Mouse (Mus musculus) left cerebral cortex, adult 11 months (tissue): Measurements from ENCODE around the gene Ap4m1.
A peak's percentile ranks its signal among the peaks of the same experiment; 100 is the strongest.

Experiments used
- DNase-seq: peaks from one replicate; pipeline ENCODE4 v3.0.0; 2022; ENCODE audit warnings: low spot score

The Ap4m1 gene

DNA sequence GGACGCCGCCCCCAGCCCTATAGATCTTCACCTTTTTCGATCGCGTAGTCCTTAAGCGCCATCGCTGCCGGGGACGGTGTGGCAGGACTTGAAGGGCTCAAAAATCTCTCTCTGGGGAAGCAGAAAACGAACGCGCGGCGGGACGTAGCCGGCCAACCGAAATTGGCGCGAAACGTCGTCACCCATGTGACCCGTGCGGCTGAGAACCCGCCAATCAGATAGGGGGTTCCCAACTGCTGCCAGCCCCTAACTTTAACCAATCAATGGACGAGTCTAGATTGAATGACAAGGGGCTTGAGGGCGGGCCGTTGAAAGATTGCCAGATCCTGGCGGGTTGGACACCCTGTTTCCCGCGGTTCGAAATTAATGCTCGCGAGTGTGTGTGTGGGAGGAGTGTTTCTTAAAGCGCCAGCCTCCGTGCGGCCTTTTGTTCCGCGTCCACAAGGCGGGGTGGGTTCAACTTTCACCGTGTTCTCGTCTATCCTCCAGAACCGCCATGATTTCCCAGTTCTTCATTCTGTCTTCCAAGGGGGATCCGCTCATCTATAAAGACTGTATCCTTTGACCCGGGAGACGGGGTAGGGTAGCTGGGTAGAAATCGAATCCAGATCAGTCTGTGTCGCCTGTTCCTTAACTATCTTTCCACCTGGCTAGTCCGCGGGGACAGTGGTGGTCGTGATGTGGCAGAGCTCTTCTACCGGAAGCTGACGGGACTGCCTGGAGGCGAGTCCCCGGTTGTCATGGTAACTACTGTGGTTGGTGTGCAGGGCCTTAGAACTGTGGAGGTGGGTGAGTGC lies at the start of gene Ap4m1, which contains the start of gene Mcm7:
Gene Ap4m1, plus strand, starts transcription at position 308 of the 797 bp plus-strand sequence.
Gene Mcm7, minus strand, starts transcription at position 728 of the 797 bp plus-strand sequence.
- DNase-seq = peak; percentile 95

DNA sequence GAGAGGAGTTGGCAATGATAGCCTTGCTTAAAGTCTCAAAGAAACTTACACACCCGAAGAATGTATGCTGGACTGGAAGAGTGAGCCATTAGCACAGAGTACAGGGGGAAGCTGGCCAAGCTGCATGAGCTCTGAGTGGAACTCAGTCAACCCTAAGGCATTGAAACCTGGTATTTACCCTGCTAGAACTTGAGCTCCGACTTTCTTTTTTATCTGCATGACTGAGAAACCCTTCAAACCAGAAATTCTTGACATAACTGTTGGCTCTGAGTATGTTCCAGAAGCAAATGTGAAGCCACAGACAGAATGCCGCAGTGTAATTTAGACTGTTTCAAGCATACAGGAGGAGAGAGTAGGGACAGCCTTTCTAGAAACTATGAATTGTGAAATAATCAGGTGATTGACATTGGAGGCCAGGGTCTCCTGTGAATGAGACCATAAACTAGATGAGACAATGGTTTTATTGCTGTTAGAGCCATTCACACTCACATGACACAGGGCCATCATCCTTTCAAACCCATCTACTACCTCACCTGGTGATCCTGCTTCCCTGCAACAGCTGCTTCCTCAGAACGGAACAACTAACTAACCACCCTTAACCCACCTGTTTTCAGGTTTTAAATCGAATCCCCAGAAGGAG lies 39.3 kb upstream of the Ap4m1 start:
- DNase-seq = no peak

DNA sequence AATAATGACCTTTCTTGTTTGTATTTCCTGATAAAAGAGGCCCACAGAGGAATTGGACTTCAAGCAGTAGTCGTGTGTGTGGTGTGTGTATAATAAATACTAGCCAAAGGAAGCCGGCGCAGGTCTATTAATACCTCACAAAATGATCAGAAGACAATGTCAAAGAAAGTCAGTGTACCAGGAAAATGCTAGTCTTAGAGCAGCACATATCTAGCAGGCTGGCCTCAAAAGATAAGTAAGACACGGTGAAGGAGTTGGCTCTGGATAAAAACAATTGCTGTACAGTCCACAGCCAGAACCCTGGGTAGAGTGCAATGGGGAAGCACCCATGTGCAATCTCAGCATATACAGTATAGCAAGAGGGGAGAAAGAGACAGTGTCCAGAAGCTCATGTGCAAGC lies 34.5 kb upstream of the Ap4m1 start:
- DNase-seq = no peak

DNA sequence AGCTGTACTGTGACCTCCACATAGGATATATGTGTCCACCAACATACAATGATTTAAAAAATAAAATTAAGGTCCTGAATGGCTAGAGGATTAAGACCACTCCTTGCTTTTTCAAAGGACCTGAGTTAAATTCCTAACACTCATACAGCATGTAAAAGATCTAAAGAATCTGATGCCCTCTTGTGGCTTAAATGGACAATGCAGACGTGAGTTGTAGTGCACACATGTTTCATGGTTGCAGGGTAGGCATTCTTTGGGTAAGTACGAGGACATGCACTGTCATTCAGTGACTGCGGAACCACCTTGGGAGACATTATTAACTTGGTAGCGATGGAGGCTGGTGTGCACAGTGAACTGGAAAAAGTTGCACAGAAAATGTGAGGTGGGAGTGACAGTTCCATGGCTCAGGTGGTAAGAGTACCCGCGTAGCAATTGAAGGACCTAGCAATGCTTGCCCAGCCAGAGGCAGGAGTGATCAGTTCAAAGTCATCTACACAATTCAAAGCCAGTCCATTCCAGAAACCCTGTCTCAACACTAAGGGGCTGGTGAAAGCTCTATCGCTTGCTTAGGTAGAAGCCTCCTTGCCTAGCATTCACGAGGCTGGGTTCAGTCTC lies 33.8 kb upstream of the Ap4m1 start:
- no peak for DNase-seq

DNA sequence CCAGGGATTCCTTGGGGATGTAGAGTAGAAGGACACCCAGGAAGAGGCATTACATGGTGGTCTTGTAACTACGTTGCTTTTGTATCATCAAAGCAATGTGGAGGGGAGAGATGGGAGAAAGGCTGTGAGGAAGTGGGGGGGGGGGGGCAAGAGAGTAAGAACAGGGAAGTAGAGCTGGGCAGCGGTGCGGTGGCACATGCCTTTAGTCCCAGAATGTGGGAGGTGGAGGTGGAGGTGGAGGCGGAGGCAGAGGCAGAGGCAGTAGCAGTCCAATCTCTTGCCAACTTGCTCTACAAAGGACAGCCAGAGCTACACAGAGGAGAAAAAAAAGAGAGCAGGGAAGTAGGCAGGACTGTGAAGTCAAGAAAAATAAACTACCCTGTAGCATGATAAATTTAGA lies 33.2 kb upstream of the Ap4m1 start:
- DNase-seq = no peak

DNA sequence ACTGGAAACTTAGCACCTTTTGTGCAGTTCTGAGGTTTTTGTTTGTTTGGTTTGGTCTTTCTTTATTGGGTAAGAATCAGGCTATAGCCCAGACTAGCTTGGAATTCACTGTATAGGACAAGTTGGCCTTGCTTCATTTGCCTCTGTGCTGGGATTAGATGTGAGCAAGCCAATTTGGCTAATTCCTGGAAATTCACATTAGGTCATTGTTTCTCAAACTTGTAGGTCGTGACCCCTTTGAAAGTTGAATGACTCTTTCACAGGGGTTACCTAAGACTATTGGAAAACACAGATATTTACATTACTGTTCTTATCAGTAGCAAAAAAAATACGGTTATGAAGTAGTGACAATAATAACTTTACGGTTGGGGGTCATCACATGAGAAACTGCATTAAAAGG lies 17.4 kb upstream of the Ap4m1 start:
- DNase-seq = no peak

DNA sequence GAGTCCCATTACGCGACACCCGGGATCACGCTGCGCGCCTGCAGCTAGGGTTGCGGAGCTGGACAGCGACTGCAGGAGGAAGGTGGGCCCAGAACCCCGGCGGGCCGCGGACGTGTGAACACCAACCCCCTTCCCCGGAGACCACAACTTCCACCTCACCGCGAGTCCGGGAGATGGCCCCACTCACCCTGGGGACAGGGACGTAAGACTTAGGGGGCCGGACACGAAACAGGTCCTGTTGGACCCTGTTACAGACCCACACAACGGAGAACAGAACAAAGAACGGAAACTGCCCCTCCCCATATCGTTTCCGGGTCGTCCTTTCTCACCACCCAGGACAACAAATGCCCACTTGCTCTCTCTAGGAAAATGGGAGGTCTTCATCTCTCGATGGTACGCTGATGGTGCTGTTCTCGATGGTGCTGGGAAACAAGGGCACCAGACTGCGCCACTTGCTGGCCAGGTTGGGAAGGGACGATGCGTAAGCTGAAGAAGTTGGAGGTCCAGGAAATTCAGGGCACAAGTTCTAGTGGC lies 16.3 kb upstream of the Ap4m1 start, which contains the start of gene Zfp113:
Gene Zfp113, minus strand, starts transcription at position 302 of the 534 bp plus-strand sequence.
- peak; percentile 89 for DNase-seq

DNA sequence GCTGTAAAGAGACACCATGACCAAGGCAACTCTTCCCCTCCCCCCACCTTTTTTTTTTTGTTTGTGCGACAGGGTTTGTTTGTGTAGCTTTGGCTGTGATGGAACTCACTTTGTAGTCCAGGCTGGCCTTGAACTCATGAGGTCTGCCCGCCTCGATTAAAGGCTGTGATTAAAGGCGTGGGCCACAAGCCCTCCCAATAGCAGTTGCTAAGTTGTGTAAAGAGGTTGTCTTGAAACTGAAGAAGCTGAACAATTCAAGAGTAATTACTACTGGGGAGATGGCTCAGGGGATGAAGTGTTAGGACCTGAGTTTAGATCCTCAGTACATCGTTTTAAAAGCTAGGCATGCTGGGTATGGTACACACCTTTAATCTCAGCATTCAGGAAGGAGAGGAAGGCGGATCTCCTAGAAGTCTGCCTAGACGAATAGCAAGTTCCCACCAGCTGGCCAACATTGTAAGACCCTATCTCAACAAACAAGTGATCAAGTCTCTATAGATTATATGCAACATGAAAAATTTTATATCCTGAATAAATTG lies 11.5 kb upstream of the Ap4m1 start:
- no peak for DNase-seq

DNA sequence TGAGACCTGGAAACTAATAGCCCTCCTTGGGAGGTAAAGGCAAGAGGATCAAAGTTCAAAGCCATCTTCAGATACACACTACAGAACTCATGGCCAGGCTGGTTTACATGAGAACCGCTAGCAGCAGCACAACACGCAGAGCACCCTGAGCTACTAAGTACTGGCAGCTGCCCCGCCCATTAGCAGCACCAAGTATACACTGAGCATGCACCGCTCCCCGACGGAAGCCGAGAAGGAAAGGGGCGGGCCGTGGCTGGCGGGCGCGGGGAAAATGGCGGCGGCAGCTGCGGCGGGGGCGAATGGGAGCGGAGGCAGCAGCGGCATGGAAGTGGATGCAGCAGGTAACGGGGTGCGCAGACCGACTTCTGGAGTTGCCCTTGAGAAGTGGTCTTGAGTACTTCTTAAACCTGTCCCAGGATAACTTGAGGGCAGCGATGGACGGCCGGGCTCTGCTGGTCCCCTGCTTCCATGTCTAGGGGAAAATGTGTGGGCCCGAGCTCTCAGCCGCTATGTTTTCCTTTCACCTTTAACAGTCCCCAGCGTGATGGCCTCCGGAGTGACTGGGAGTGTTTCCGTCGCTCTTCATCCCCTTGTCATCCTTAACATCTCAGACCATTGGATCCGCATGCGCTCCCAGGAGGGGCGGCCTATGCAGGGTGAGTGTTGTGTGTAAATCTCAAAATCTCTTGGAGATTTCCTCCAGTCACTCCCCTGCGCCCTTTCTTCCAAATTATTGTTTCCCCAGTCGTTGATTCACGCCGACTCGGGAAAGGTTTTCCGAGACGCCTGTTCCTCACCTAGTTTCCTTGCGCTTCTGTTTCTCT lies 10.7 kb upstream of the Ap4m1 start, which contains the start of gene Cops6:
Gene Cops6, plus strand, starts transcription at position 230 of the 824 bp plus-strand sequence.
- DNase-seq = peak; percentile 84

DNA sequence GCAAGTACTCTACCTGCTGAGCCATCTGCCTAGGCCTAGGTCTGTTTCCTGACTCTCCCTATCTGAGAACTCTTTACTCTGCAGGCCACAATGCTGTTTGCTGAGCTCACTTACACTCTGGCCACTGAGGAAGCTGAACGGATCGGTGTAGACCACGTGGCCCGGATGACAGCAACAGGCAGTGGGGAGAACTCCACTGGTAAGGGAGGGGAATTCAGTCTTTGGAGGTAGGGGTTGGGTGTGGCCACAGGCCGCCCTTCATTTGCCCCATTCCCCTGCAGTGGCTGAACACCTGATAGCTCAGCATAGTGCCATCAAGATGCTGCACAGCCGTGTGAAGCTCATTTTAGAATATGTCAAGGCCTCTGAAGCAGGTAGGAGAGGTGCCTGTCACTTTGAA lies 8.8 kb upstream of the Ap4m1 start:
- no peak for DNase-seq

DNA sequence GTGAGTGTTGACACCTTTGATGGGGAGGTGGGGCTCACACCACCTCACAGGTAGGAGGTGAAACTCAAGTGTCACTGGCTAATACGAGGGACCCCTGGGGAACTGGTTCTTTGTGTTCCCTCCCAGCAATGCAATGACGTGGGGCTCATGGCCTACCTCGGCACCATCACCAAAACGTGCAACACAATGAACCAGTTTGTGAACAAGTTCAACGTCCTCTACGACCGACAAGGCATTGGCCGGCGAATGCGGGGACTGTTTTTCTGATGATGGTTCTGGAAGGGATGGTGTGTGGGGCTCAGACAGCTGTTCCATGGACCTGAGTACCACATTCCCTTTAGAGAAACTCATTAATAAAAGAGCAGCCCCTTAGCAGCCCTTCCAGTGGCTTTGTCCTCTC lies 8.2 kb upstream of the Ap4m1 start:
- no peak for DNase-seq

DNA sequence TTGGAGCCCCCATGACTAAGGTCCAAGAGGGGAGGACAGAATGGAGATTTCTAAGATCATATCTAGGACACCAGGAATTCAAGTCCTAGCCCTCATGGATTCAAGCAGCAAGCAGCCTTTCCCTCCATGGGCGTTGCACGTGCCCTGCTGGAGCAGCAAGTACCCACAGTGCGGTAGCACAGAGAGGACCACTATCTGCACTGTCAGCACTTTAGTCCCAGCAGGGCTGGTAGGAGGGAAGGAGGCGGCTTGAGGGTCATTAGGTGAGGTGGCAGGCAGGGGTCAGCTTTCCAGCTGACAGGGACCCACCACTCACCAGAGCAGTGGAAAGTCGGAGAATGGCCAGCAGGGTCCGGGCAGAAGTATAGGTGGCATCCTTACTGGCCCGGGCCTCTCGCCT lies 6.2 kb upstream of the Ap4m1 start:
- no peak for DNase-seq

DNA sequence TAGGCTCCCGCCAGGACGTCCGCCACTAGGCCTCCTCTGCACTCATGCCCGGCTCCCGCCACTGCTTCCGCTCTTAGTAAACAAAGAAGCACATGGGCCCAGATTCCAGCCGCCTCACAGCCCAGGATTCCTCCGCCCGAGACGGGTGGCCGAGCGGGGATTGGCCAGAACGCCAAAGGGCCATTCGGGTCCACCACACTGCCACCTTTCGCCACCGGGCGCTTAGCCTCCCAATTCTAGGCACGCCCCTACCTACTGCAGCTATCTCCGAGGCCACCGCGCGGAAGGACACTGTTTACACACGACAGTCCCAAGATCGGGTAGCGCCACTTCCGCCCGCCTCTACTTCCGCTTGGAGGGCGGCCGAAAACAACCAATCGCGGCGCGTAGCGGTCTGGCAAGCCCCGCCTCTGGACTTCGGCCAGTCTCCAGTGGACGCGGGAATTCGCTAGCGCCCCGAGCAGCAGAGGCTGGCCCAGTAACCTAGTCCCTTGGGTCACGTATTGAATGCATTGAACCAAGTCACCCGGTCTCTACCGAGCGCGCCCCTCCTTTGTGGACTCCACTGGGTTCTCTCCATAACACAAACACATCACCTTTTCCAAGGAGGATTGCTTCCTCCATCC lies 753 bp upstream of the Ap4m1 start:
- peak; percentile 92 for DNase-seq

DNA sequence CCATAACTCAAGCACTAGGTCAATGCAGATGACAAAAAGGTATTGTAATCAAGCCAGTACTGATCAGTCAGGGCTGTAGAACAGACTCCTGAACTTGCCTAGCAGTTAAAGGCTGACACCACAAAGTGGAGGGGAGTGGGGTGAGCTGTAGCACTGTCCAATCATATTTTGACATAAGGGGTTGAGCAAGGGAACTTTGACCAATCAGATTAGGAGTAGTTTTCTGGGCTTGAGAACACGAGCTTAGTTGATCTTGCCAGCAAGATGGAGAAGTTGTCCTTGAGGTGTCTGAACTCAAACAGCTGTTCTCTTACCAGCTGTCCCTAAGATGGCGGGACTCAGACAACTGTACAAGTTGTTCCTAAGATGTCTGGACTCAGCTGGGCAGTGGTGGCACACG lies 1.4 kb downstream of the Ap4m1 start:
- DNase-seq = no peak

DNA sequence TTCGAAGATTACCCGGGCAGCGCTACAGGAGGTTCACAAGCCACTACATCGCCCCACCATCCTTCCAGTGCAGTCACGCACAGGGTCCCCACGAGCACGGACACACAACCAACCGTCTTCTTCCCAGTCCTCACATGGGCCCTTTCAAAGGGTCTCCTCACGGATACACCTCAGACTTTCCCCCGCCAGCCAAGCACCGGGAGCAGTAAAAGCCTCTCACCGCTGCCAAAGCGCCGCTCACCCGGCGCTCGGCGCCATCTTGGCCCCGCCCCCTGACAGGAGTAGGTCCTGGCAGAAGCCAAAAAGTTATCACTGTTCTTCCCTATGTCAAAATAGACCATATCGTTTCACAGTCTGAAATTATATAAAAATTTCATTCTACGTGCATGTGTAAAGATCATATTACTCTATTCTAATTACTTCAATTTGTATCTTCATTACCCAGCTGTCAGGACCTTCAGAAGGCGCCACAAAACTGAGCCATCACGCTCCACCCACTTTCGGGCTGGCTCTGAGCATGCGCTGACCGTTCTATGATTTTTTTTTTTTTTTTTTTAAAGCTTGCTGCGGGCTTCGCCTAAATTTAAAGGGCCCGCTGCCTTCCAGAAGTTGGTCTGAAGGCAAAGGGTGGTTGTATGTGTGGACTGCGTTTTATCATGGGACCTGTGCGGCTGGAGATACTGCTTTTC lies 15.3 kb downstream of the Ap4m1 start, which contains the start of the genes Taf6 and Cnpy4:
Gene Taf6, minus strand, starts transcription at position 502 of the 689 bp plus-strand sequence.
Gene Cnpy4, plus strand, starts transcription at position 536 of the 689 bp plus-strand sequence.
- DNase-seq = peak; percentile 80

DNA sequence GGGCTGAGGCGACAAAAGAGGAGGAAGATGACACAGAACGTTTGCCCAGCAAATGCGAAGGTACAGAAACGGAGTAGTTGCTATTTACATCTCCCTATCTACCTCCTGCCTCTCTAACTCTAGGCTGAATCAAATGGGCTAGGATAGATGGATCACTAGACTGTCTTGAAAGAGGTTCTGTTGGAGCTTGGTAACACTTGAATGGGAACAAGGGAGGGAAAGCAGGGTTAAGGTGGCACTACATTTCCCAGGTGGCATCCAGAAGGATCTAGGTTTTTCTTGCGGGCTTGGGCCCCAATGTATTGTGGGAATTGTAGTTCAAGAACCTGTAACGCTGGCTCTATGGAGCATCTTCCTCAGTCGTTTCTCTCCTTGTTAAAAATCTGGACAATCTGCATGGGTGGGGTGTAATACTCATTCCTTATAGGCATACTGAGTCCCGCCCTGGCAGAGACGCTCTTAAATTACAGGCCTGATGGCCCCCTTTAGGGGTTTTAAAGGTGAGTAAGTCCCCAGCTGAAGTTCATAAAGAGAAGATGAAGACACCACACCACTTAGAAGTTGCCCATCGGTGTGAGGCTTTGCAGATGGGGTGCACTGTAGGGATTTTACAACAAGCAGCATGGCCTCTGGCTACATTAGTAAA lies 16.0 kb downstream of the Ap4m1 start:
- DNase-seq = peak; percentile 78

DNA sequence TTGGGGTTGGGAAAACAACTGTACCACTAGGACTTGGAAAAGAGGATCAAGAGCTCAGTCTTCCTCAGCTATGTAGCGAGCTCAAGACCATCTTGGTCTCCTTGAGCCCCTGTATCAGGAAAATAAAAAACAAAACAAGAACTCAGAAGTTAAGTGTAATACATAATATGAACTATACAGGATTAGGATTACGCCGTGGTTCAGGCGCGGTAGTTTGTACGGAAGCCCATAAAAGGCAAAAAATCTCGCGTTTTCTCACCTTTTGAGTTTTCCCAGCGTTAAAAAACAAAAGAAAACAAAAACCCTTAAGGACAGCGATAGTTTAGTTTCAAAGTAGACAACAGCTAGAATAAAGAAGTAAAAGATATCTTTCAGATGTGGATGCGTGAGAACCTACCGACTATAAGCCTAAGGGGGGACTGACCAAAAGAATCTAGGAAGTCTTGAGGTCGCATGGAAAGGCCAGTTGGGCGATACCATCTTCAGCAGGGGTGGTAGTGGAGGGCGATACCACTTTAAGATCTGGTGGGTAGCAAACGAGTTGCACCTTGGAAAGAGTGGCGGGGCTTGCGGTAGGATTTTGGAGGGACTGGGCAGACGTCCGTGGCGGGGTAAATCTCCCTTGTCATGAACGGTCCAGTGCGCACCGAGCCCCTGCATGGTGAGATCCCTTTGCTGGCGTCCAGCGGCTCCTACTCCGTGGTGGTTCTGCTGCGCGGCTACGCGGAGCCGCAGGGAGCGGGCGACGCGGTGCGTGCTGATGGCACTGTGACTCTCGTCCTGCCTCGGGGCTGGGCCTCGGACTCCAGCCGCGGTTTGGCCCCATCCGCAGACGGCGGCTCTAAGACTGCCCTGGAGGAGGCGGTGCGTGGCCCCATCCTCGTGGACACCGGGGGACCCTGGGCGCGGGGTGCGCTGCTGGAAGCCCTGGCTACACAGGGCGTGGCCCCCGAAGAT lies 22.2 kb downstream of the Ap4m1 start, which contains the start of gene Mblac1:
Gene Mblac1, plus strand, starts transcription at position 544 of the 957 bp plus-strand sequence.
- peak; percentile 77 for DNase-seq

DNA sequence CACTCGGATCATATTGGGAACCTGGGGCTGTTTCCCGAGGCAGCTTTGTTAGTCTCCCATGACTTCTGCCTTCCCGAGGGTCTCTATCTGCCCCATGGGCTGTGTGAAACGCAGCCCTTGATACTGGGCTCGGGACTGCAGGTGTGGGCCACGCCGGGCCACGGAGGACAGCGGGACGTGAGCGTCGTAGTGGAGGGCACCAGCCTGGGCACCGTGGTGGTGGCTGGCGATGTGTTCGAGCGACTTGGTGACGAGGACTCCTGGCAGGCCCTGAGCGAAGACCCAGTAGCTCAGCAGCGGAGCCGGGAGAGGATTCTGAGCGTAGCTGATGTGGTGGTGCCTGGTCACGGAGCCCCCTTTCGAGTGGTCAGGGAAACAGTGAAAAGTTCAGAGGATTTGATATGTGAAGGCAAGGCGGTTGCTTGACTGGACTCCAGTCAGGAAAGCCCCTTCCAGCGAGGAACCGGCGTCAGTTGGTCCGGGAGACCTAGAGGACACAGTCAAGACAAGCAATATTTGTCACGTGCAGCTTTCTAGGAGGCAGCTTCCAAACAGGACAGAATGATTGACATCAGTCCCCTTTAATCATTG lies 23.0 kb downstream of the Ap4m1 start:
- no peak for DNase-seq
